Mouse (Mus musculus) T-helper 2 cell (primary cell): ENCODE data around the gene Olfr543.

ENCODE experiments used
- in situ Hi-C: fragments of 300-600 bp; cut with MboI, MseI; formaldehyde crosslinking; loops from one replicate; pipeline ENCODE4 v1.15.1; 2025; ENCODE audit warnings: high pct_unique_total_duplicates

Gene Olfr543

DNA sequence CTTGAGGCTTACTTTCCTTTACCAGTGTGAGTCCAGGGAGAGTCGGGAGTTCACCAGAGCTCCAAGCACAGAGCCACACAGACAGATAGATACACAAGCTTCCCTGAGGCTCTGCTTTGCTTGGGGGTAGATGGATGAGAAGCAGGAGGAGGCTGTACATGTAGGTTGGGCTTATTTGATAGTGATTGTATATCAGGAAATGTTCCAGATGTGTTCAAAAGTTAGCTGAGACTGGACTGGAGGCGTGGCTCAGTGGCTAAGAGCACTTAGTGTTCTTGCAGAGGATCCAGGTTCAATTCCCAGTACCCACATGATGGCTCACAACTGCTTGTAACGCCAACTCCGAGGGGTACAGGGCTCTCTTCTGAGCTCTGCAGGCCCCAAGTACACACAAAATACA, 3.1 kb downstream of the Olfr543 start:
- in situ Hi-C loops, result no loop called here

DNA sequence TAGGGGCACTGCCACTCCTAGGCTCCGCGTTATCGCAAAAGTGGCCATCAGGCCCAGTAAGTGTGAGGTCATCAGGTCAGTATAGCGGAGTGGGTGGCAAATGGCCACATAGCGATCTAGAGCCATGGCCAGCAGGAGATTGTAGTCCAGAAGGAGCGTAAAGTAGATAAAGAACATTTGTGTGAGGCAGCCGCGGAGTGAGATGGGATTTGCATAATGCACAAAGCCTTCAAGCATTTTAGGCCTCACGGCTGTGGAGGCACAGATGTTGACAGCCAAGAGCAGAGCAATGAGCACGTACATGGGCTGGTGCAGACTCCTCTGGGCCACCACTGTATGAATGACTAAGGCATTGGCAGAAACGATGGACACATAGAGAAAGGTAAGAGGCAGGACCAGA, 4.1 kb downstream of the Olfr543 start:
- in situ Hi-C loops, result no loop called here

- in situ Hi-C loops, result no loop called here
Measured at GRCm38 (mm10) chr7:102476601-102477000, 4.9 kb downstream of the Olfr543 start.

- in situ Hi-C loops, result loop anchor here (25.0 kb wide), 1 partner anchor 335 kb away; no protein-coding TSS in a partner anchor
Measured at GRCm38 (mm10) chr7:102472675-102473074, 8.8 kb downstream of the Olfr543 start.

- in situ Hi-C loops, result loop anchor here (25.0 kb wide), 1 partner anchor 330 kb away; no protein-coding TSS in a partner anchor
Measured at GRCm38 (mm10) chr7:102467566-102467965, 13.9 kb downstream of the Olfr543 start.

DNA sequence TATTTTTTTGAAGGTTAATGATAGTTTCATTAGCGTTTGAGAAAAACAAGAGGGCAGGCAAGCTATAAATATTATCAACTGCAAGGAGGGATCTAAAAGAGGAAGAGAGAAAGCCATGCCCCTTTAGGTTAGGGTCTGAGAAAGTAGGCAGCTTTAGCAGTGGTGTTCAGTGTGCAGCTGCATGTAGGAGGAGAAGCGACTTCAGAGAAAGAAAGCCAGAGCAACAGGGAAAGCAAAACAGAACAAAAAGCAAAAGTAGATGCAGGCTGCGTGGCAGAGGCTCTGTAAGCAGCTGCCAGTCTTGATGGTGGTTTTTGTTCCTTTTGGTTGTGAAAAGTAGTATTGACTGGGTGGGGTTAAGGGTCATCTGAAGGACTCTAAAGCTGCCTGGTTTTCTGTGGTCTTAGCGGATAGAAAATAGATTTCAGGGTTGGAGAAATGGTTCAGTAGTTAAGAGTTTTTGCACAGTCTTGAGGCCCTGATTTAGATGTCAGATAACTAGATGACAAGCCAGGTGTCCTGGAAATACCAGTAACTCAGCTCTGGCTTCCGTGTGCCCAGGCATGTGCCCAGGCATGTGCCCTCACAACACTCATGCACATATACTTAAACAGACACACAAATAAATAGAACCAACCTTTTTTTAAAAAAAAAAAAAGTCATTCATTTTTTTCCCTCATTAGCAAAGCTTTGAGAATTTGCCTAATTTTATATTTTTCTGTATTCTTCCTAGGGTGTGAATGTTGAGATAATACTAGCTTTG, 22.7 kb downstream of the Olfr543 start:
- in situ Hi-C loops, result loop anchor here (25.0 kb wide), 1 partner anchor 321 kb away; no protein-coding TSS in a partner anchor

DNA sequence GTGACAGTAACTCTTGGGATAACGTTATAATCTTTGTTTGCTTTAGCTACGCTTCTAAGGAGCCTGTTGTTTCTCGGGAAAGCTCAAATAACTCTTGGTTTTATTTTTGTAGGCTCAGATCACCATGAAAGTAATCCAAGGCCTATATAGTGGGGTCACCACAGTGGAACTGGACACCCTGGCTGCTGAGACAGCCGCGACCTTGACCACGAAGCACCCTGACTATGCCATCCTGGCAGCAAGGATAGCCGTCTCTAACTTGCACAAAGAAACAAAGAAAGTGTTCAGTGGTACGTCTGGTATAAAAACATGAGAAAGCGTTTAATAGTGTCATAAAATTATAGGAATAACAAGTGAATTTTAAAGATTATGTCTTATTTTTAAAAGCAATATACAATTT, 35.0 kb downstream of the Olfr543 start:
- in situ Hi-C loops, result no loop called here

DNA sequence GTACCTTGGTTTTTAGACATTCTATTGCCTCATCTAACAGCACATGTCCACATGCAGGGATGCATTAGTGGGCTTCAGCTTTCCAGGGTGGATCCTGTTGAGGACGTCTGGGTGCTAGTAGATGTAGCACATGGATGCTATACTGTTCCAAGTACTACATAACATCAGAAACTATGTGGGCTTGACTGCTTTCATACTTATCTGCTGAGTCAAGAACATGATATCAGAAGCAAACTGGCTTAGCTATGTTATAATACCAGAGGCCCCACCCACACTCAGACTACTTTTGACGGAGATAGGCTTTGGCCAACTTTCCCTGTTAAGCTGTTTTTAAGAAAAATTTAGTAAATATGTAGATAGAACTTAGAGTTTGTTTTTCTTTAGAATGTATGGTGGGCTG, 37.2 kb downstream of the Olfr543 start:
- in situ Hi-C loops, result loop anchor here (5.0 kb wide), 1 partner anchor 262 kb away; no protein-coding TSS in a partner anchor

DNA sequence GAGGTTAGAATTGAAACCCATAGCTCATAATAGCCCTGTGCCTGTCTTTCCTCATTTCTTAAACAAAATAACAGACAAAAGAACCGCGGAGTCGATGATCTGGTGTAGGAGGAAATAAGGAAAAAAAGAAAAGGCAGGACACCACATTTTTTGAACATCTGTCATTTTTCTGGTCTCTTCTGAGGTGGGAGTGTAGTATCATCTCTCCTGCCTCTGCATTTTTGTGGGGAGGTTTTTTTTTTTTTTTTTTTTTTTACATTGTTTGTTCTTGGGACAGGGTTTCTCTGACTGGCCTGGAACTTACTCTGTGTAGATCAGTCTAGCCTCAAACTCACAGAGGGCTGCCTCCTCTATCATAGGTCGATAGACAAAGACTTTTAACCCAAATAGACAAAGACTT, 39.0 kb downstream of the Olfr543 start:
- in situ Hi-C loops, result loop anchor here (5.0 kb wide), 1 partner anchor 260 kb away; no protein-coding TSS in a partner anchor

DNA sequence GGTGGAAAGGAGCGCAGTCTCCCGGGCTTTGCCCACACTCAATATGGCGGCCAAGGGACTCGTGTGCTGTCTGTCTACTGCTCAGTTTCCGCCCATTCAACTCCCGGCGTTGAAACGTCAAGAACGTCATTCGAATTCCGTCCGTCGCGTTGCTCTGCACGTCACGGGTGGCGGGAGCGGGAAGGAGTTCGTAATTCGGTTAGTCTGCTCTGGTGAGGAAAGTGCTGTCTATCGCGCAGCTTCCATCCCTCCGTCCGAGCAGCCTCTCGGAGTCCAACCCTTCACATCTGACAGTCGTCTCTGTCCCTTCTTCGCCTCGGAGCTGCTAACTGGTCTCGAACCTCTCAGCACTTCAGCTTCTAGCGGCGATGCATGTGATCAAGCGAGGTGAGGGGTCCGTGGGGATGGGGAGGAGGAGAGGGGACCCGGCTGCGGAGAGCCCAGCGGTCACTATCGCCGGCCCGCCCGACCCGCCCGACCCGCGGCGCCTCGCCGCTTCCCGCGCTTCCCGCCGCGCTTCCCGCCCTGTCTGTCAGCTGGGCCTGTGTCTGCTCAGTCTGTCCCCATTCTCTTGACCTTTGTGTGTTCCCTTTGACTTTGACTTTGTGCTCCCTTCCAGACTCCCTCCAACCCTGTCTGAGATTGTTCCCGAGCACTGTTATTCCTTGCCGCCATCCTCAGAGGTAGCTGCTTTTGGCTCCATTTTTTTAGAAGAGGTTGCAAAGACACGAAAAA, 39.7 kb downstream of the Olfr543 start, which contains the start of gene Rrm1:
Rrm1 (plus strand) TSS at position 39 of the 735 bp plus-strand sequence.
- in situ Hi-C loops, result loop anchor here (5.0 kb wide), 1 partner anchor 260 kb away; no protein-coding TSS in a partner anchor

DNA sequence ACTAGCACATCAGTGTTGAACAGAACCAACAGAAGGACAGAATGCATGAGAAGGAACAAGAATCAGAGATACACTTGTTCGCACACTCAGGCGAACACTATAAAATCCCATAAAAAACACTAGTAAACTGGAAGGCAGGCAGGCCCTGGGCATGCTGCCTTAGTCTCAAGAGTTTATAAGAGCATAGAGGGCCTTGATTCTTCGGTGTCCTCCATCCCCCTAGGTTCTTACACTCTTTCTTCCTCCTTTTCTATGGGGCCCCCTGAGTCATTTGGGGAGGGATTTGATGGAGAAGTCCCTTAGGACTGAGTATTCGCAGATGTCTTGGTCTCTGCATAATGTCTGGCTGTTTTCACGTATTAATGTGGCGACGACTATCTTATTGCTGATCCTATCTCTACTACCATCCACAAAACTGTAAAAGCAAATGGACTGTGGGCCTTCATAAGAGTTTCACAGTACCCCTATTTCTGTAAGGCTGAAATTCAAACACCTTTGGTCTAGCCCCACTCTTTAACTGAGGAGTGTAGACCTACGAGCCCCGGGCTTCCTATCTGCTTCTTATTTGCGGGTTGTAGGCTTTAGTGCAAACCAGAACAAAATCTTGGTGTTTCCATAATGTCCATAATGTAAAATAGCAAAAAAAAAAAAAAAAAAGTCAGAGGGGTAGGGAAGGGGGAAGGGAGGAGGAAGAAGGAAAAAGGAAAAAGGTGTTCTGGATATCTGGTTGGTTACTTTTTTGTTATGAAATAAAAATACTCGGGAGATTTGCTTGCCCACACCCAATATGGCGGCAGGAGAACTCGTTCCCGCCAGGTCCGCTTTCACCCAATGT, 40.4 kb downstream of the Olfr543 start:
- in situ Hi-C loops, result loop anchor here (5.0 kb wide), 1 partner anchor 259 kb away; no protein-coding TSS in a partner anchor

DNA sequence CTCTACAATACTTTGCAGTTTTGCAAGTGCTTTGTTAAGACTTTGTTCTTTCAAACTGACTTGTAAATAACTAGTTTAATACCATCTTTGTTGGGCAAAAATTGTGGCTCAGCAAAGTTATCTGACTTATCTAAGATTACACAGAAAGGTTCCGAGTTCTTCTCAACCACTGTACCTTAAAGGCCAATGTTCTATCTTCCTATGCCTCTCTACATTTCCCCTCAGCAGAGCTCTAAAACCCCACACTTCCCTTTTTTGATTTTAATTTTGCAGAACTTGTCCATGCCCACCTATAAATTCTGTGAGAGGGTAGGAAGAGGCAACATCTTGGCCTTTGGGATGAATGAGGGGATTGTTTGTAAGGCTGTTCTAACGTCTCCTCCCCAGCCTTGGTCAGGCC, 47.1 kb downstream of the Olfr543 start:
- in situ Hi-C loops, result no loop called here
